Mouse (Mus musculus) heart, adult 10 weeks (tissue): ENCODE results near the gene Cpd. TPM values are rescaled to one million over a fixed set of nuclear protein-coding genes. Genes with fewer than 3 reads are reported as not detected.

Experiments
- polyA plus RNA-seq: library from polyadenylated mRNA; stranded (reverse); fragments of 350-450 nt; fragmentation: Illumina TruSeq; extraction: RNeasy Lipid Tissue Mini Kit (QIAGEN cat#74804); gene quantifications from one replicate; pipeline ENCODE4 v1.2.3, GENCODE M21; 2014; ENCODE audit warnings: low read depth, low replicate concordance

The Cpd gene
- 30.2 TPM for polyA plus RNA-seq

DNA sequence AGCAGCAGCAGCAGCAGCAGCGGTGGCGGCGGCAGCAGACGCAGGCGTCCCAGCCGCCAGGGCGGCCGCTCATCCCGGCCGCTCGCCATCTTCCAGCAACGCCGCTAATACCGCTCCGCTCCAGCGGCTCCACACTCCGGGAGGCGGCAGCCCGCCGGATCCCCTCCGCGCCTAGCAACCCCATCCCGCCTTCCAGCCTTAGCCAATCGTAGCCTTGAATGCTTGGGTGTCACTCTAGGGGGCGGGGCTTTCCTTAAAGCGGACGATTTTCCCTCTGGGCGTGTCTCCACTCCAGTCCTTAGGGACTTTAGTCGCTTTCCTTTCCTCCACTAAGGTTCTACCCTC lies at the start of gene Cpd:
Gene Cpd (minus strand): TSS at position 141 of the 345 bp plus-strand sequence.

DNA sequence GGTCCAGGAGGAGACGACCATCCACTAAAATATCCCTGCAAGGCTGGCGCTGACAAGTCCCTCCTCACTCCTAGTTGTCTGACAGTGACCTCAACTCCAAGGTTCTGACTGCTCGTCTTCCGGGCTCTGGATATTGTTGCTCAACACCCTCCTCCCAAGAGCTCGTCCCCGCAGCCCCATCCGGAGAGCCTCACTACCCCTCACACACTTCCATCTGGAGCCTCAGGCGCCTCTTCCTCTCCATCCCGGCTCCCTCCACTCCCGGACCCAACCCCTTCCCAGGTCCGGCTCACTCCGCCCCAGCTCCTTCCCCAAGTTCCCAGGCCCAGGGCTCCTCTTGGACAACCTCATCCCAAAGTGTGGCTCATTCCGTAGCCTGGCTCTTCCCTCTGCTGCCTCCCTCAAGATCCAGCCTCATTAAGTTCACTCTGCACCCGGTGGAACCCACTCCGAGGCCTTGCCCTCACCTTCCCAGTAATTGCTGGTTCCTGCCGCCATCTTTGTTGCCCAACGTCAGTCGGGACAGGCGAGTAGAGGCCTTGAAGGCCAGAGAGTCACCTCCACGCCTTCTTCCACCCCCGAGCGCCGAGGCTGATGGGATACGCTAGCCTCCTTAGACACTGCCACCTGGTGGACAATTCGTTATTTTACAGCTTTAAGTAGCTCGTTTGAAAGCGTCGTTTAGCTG lies 83.6 kb downstream of the Cpd start, which contains the start of gene Gosr1:
Gene Gosr1 (minus strand): TSS at position 527 of the 688 bp plus-strand sequence.

Other genes with a start within 250 kb of the Cpd start
- gene Abr, start 224.7 kb downstream of the Cpd start, polyA plus RNA-seq, result 27.9 TPM
- gene Bhlha9, start 174.5 kb downstream of the Cpd start, polyA plus RNA-seq, result not detected
- 2.1 TPM for gene Trarg1, start 167.2 kb downstream of the Cpd start, polyA plus RNA-seq
- 17.1 TPM for gene Gosr1, start 83.4 kb downstream of the Cpd start, polyA plus RNA-seq
- gene Tmigd1, start 55.1 kb upstream of the Cpd start, polyA plus RNA-seq, result not detected
- 29.8 TPM for gene Blmh, start 77.8 kb upstream of the Cpd start, polyA plus RNA-seq
- gene Slc6a4, start 151.6 kb upstream of the Cpd start, polyA plus RNA-seq, result 0.16 TPM
- 10.3 TPM for gene Nsrp1, start 231.4 kb upstream of the Cpd start, polyA plus RNA-seq